Mouse (Mus musculus): ENCODE measurements at regions not wholly inside any gene's neighbourhood (a gene's known extent, or its start where the extent isn't known, plus 50 kb on each side); places are given as distances from the start of the nearest gene placed in this dataset.

DNA sequence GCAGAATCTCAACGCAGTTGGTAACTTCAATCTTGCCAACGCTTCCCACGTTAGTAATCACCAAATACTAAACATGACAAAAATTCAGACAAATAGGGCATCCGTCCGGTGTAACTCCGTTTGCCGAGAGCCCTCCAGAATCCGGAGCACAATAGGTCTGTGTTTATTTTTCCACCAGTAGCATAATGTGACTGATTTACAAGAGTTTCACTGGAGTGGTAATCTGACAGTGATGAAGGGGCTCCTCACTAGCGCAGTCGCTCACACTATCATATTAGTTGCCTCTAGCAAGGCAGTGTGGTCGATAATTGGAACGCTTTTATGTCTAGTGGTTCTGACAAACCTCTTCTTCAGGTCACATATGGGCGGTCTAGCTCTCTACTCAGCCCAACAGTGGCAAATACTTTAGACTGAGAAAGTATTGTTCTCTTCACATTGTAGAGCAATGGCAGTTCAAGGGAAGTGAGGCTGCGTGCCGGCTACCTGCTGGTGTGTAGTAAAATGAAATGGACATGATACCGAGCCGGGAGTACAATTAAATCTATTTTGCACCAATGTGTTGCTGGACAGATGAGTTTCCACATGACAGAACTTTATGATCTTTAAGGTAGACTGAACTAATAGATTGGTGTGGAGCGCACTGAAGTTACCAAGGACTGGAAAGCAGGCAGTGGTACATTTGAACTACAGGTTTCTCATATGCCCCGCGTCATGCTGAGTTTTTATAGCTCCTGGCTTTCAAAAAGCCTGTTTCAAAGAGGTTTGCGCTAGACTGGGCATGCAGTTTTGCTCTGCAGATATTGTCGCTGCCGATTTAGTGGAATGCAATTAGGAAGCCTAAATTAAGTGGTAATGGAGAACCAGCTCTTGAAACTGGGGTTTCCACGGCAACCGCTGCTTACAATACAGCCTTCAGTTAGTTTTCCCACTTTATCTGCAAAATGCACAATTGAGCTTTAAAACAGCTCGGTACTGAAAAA is 155.7 kb upstream of the Pou3f3 start:
- TF ChIP-seq CTCF (IDR thresholded peaks at IDR 0.05; ENCODE audit: borderline replicate concordance, insufficient read depth, low read length), result no peak
- no peak for TF ChIP-seq POLR2A (IDR thresholded peaks at IDR 0.05; ENCODE audit: low read depth, low read length)
